Mouse (Mus musculus) midbrain, embryonic 14.5 days (tissue): ENCODE measurements around the gene Gipc1. TPM values are rescaled to one million over a fixed set of nuclear protein-coding genes. Genes with fewer than 3 reads are reported as not detected.

Source experiments
- ATAC-seq: fragments of 200-750 bp; cut with Nextera tagmentation; 2 replicates; pipeline ENCODE4 v1.8.0; 2017; ENCODE audit warnings: moderate number of reproducible peaks, moderate library complexity; ENCODE audit not compliant: low FRiP score, low TSS enrichment
- DNase-seq: peaks from one replicate; pipeline ENCODE4 v3.0.0-alpha.2; 2015
- H3K27ac ChIP-seq: fragments of 300-500 bp; sonication (generic); replicated peaks from 2 replicates; pipeline ENCODE4 v1.5.1; 2014; ENCODE audit warnings: mild to moderate bottlenecking, low read depth, low read length, moderate library complexity
- H3K27me3 ChIP-seq: fragments of 300-500 bp; sonication (generic); 2 replicates; pipeline ENCODE4 v1.6.1; 2014; ENCODE audit warnings: low read length, control low read depth, mixed read lengths; ENCODE audit not compliant: control insufficient read depth, insufficient read depth
- H3K36me3 ChIP-seq: fragments of 300-500 bp; sonication (generic); 2 replicates; pipeline ENCODE4 v1.6.1; 2014; ENCODE audit warnings: low read length, control low read depth; ENCODE audit not compliant: control insufficient read depth, insufficient read depth
- H3K4me1 ChIP-seq: fragments of 300-500 bp; sonication (generic); 2 replicates; pipeline ENCODE4 v1.6.1; 2014; ENCODE audit warnings: mild to moderate bottlenecking, antibody characterized with exemption, low read length, control low read depth; ENCODE audit not compliant: control insufficient read depth, insufficient read depth
- H3K4me2 ChIP-seq: fragments of 300-500 bp; sonication (generic); 2 replicates; pipeline ENCODE4 v1.6.1; 2014; ENCODE audit warnings: mild to moderate bottlenecking, low read length, moderate library complexity
- H3K4me3 ChIP-seq: fragments of 300-500 bp; sonication (generic); replicated peaks from 2 replicates; pipeline ENCODE4 v1.5.1; 2014; ENCODE audit warnings: low read depth, low read length
- H3K9ac ChIP-seq: fragments of 300-500 bp; sonication (generic); replicated peaks from 2 replicates; pipeline ENCODE4 v1.6.1; 2014; ENCODE audit warnings: mild to moderate bottlenecking, low read length, moderate library complexity
- H3K9me3 ChIP-seq: fragments of 300-500 bp; sonication (generic); 2 replicates; pipeline ENCODE4 v1.6.1; 2016; ENCODE audit warnings: low read length, control low read depth, mixed read lengths; ENCODE audit not compliant: control insufficient read depth
- WGBS: fragments of 180-500 bp; shearing (Covaris S2); extraction: QIAGEN DNeasy Blood & Tissue Kit; methylation state at CpG from one replicate; pipeline ENCODE4 v1.1.7; 2014; 5-methylcytosine and 5-hydroxymethylcytosine counted together
- polyA plus RNA-seq: library from polyadenylated mRNA; unstranded; fragments of >200 nt; fragmentation: Nextera tagmentation; extraction: Ambion mirVana; gene quantifications from 2 replicates; pipeline ENCODE4 v1.2.1, GENCODE M21; 2014

The Gipc1 gene
- polyA plus RNA-seq: 106 and 116 TPM in 2 replicates

DNA sequence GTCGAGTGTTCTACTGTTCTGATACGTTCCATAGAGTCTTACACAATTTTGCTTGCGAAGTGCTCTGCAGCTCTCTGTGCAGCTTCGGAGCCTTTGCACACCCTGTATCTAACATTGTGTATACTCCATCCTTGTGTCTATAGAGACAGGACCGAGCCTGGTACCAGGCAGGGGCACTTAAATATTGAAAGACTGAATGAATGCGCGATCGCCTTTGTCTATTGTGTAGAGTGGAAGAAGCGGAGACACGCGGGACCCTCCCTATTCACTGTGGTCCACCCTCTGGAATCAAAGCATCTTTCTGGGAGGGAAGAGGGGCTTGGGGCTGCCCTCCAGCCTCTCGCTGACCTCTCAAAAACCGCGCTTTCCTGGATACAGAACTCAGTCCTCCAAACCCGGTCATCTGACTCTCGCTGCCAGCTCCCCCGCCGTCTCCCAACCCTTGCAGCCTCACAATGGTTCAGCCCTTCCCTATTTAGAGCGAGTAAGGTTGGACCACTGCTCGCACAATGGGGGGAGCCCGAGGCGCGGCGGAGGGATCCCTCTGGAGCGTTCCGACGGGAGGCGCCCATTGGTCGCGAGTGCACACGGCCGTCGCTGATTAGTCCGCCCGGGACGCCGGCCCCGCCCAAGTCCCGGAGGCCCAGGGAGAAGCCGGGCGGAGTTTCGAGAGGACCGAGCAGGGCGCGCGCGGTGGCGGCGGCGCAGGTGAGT, at the start of gene Gipc1:
TSS of gene Gipc1 (plus strand) at position 648 of the 714 bp plus-strand sequence.
- Histone ChIP-seq H3K27me3 (no peaks in the 10 kb centered on the region), H3K4me2 (peak within 1 kb of the TSS; percentile 95), H3K9me3 (no peaks in the 10 kb centered on the region), H3K4me3 (peak within 1 kb of the TSS; percentile 69), H3K9ac (peak within 1 kb of the TSS; percentile 77), H3K27ac (peak within 1 kb of the TSS; percentile 92), H3K4me1 (peaks cover 11% of the 10 kb centered on the region), H3K36me3 (no peaks in the 10 kb centered on the region; the same call in 1 of the 2 replicates)
- ATAC-seq: peak; percentile 96
- WGBS: 4% methylated on average over 45 of the region's 50 CpGs
- DNase-seq: peak; percentile 99

DNA sequence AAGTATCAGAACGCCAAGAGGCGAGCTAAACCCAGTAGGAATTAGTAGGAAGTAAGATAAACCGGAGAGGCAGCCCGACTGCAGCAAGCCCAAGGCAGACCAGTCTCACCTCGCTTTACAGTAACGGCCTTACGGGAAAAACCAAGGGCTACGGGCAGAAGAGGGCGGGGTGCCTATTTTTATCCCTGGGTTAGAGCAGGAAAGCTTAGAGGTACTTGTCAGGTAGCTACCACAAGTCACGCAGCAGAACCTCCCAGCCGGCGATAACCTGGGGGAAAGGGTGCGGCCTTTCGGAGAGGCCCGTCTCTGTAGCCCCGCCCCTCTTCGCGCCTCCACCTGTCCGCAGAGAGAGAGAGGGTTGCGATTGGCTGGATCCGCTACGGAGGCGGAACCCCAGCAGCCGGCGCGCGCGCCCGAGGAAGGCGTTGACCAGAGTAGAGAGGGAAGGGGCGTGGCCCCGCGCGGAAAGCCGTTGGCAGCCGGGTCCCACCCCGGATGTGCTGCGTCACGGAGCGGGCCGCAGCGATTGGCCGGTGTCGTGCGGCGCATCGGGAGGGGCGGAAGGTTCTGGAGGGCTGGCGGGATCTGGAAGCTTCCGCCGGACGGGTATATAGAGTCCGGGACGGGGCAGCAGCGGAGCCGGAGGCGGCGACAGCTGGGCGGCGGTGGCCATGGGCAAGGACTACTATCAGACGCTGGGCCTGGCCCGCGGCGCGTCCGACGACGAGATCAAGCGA, 44.6 kb upstream of the Gipc1 start, which contains the start of the genes Tecr and Dnajb1:
TSS of gene Tecr (minus strand) at position 311 of the 737 bp plus-strand sequence.
TSS of gene Dnajb1 (plus strand) at position 533 of the 737 bp plus-strand sequence.
- Histone ChIP-seq H3K4me2 (peak within 1 kb of the TSS; percentile 61), H3K4me3 (peak within 1 kb of the TSS; percentile 74), H3K9me3 (no peaks in the 10 kb centered on the region), H3K4me1 (peaks cover 17% of the 10 kb centered on the region), H3K36me3 (peaks cover 31% of the 10 kb centered on the region), H3K9ac (peak within 1 kb of the TSS; percentile 80), H3K27me3 (no peaks in the 10 kb centered on the region), H3K27ac (peak within 1 kb of the TSS; percentile 98)
- ATAC-seq (peak; percentile 98), DNase-seq (peak; percentile 100)
- under 1% methylated on average over 69 of the region's 69 CpGs for WGBS

- Histone ChIP-seq H3K27me3 (no peaks in the 10 kb centered on the region), H3K27ac (peak overlapping the region; percentile 98), H3K36me3 (peaks cover 37% of the 10 kb centered on the region), H3K9ac (peak overlapping the region; percentile 80), H3K9me3 (no peaks in the 10 kb centered on the region), H3K4me1 (peaks cover 17% of the 10 kb centered on the region), H3K4me2 (peak overlapping the region; percentile 61), H3K4me3 (peak overlapping the region; percentile 74)
- DNase-seq: no peak
- peak; percentile 74 for ATAC-seq
- whole genome bisulfite sequencing: under 1% methylated on average over 51 of the region's 51 CpGs
Observed at GRCm38 (mm10) chr8:83608398-83608829, 44.1 kb upstream of the Gipc1 start.

- Histone ChIP-seq H3K4me2 (peak overlapping the region; percentile 61), H3K27ac (peak overlapping the region; percentile 98), H3K4me3 (peak overlapping the region; percentile 74), H3K9me3 (no peaks in the 10 kb centered on the region), H3K36me3 (peaks cover 43% of the 10 kb centered on the region), H3K27me3 (no peaks in the 10 kb centered on the region), H3K9ac (peak overlapping the region; percentile 80), H3K4me1 (peaks cover 17% of the 10 kb centered on the region)
- WGBS: 33% methylated on average over 9 of the region's 9 CpGs
- DNase-seq: no peak
- no peak for ATAC-seq
Observed at GRCm38 (mm10) chr8:83609086-83609485, 43.4 kb upstream of the Gipc1 start.

DNA sequence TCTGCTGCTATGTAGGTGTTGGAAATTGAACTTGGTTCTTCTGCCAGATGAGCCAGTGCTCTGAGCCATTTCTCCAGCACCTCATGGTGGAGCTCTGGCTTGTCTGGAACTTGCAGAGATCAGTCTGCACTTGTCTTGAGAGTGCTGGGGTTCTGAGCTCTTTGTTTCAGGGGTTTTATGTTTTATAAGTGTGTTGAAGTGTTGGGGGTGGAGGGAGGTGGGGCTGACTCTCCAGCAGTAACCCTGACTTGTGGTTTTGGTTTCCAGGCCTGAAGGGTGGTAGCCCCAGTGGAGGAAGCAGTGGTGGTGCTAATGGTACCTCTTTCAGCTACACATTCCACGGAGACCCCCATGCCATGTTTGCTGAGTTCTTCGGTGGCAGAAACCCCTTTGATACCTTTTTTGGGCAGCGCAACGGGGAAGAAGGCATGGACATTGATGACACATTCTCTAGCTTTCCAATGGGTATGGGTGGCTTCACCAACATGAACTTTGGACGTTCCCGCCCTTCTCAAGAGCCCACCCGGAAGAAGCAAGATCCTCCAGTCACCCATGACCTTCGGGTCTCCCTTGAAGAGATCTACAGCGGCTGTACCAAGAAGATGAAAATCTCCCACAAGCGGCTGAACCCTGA, 42.8 kb upstream of the Gipc1 start:
- peak overlapping the region; percentile 80; the same call in 1 of the 2 replicates for H3K9ac ChIP-seq
- no peak for DNase-seq
- peak overlapping the region; percentile 61 for H3K4me2 ChIP-seq
- H3K36me3 ChIP-seq: peaks cover 46% of the 10 kb centered on the region
- no peak overlapping the region for H3K27ac ChIP-seq
- 97% methylated on average over 10 of the region's 10 CpGs for WGBS
- H3K4me3 ChIP-seq: peak overlapping the region; percentile 74
- peaks cover 17% of the 10 kb centered on the region for H3K4me1 ChIP-seq
- H3K9me3 ChIP-seq: no peaks in the 10 kb centered on the region
- no peaks in the 10 kb centered on the region for H3K27me3 ChIP-seq
- no peak for ATAC-seq

- ATAC-seq: no peak
- no peaks in the 10 kb centered on the region for H3K27me3 ChIP-seq
- H3K4me1 ChIP-seq: peaks cover 16% of the 10 kb centered on the region
- WGBS: 94% methylated on average over 4 of the region's 4 CpGs
- no peak overlapping the region for H3K4me2 ChIP-seq
- H3K4me3 ChIP-seq: no peak overlapping the region
- no peaks in the 10 kb centered on the region for H3K9me3 ChIP-seq
- no peak overlapping the region for H3K9ac ChIP-seq
- no peak for DNase-seq
- peaks cover 46% of the 10 kb centered on the region for H3K36me3 ChIP-seq
- H3K27ac ChIP-seq: no peak overlapping the region
Observed at GRCm38 (mm10) chr8:83611921-83612320, 40.6 kb upstream of the Gipc1 start.

DNA sequence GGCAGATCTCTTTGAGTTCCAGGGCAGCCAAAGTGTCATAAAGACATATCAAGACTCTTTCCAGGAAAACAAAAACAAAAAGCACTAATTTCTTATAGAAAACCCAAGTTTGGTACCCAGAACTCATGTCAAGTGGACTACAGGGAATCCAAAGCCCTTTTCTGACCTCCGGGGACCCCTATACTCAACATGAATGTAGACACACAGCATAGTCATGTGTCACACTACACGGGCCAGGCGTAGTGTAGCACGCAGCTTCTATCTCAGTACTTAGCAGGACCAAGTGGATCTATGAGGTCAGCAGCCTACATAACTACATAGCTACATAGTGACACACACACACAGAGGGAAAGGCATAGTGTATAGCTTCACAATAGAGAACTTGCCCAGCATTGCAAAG, 38.8 kb upstream of the Gipc1 start:
- H3K27me3 ChIP-seq: no peaks in the 10 kb centered on the region
- H3K4me1 ChIP-seq: peaks cover 14% of the 10 kb centered on the region
- ATAC-seq (no peak), DNase-seq (no peak)
- H3K36me3 ChIP-seq: peaks cover 46% of the 10 kb centered on the region
- no peak overlapping the region for H3K4me3 ChIP-seq
- no peak overlapping the region for H3K27ac ChIP-seq
- 95% methylated on average over 4 of the region's 4 CpGs for WGBS
- no peak overlapping the region for H3K4me2 ChIP-seq
- H3K9me3 ChIP-seq: no peaks in the 10 kb centered on the region
- H3K9ac ChIP-seq: no peak overlapping the region

GRCm38 (mm10) chr8:83616625-83617024, 35.9 kb upstream of the Gipc1 start:
- no peaks in the 10 kb centered on the region for H3K27me3 ChIP-seq
- H3K4me1 ChIP-seq: no peaks in the 10 kb centered on the region
- H3K36me3 ChIP-seq: peaks cover 27% of the 10 kb centered on the region
- H3K9me3 ChIP-seq: no peaks in the 10 kb centered on the region
- H3K4me3 ChIP-seq: no peak overlapping the region
- H3K9ac ChIP-seq: no peak overlapping the region
- DNase-seq (no peak), ATAC-seq (no peak)
- no peak overlapping the region for H3K4me2 ChIP-seq
- no peak overlapping the region for H3K27ac ChIP-seq
